Mouse (Mus musculus) mature B cell (primary cell): ENCODE data around the gene Gm9837.

Source experiments
- in situ Hi-C: fragments of 300-500 bp; cut with MboI; formaldehyde crosslinking; loops from 2 replicates; pipeline ENCODE4 v1.14.3; 2019

Gm9837 gene

GRCm38 (mm10) chr11:53469968-53470695 is at the start of gene Gm9837:
Gm9837 (minus strand) TSS chr11:53470479.
- in situ Hi-C loops: no loop called here

GRCm38 (mm10) chr11:53519207-53520121 is 49.2 kb upstream of the Gm9837 start, which contains the start of gene Sept8:
Sept8 (plus strand) TSS chr11:53519257.
- in situ Hi-C loops: no loop called here

GRCm38 (mm10) chr11:53518759-53519158 is 48.5 kb upstream of the Gm9837 start:
- in situ Hi-C loops: no loop called here

DNA sequence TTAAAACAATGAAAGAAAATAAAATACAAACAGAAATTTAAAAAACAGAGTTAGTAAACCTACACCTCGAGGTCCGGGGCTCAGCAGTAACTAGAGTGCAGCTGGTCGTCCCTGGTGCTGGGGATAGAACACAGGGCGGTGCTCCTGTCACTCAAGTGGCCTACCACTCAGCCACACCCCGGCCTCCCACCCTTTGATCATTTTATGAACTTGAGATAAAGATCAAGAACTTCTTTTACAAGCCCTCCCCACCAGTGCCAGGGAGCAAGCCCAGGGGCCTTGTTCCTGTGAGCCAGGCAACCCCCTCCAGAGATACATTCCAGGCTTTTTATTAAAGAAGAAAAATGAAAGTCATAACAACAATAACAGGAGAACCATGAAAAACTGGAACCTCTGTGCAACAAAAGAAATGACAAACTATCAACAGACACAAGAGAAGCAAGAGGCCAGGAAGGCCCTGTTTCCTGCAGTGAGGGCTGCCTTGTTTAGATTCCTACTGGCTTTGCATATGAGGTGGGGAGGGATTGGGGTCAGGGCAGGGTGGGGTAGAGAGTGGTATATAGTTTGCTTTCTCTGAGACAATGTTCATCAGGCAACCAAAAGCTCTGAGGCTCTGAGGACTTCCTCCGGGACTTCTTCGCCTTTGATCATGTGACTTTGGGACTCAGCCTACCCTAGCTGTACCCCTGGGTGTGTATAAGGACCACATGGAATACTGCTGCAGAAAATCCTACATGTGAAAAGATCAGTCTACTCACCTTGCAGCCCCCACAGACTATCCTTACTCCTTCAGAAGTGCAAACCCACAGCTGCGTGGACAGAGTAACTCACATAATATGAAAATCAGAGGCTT is 46.7 kb upstream of the Gm9837 start:
- in situ Hi-C loops: no loop called here

DNA sequence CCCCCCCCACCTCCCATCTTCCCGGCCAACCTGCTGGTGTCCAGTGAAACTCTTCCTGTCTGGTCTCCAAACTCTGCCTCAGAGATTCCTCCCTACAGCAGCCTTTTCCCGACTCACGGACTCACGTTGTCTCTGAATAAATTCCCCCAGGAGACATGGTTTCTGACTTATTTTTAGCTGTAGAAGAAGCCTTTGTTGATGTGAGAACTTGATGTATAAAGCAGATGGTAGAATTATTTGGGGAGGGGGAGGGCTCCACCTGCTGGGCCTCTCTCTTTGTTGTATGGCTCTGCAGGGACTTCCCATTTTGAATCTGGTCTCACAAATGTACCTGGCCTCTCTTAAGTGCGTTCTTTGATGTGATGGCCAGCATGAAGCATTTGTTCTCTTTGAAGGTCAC is 40.1 kb upstream of the Gm9837 start:
- in situ Hi-C loops: no loop called here

DNA sequence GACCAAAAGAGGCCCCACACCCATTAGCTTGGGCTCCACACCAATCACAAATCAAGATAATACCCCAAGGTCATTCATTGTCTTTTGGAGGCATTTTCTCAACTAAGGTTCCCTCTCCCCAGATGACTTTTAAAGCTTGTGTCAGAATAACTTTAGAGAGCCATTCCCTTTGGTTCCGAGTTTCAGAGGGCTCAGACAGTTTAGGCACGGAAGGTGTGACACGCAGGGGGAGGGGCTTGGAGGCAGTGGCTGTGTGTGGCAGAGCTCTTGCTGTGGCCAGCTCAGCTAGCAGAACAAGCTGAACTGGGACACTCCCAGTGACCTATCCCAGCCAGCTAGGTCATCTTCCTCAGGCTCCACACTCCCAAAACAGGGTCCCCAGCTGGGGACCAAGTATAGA is 38.3 kb upstream of the Gm9837 start:
- in situ Hi-C loops: no loop called here

DNA sequence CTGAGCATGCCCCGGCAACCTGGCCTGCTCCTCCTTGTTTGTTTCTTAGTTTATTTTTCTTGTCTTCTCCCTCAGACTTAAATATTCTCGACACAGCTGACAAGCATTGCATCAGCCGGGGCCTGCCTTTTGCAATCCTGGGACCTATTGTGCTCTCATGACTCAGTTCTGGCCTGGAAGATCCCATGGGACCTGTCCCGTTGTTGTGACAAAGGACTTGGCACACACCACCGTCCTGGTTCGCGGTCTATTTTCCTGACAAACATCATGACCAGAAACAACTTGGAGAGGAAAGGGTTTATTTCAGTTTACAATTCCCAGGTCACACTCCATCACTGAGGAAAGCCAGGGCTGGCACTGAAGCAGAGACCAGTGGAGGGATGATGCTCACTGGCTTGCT is 37.9 kb upstream of the Gm9837 start:
- in situ Hi-C loops: no loop called here

GRCm38 (mm10) chr11:53507098-53507805 is 37.0 kb upstream of the Gm9837 start:
- in situ Hi-C loops: no loop called here

DNA sequence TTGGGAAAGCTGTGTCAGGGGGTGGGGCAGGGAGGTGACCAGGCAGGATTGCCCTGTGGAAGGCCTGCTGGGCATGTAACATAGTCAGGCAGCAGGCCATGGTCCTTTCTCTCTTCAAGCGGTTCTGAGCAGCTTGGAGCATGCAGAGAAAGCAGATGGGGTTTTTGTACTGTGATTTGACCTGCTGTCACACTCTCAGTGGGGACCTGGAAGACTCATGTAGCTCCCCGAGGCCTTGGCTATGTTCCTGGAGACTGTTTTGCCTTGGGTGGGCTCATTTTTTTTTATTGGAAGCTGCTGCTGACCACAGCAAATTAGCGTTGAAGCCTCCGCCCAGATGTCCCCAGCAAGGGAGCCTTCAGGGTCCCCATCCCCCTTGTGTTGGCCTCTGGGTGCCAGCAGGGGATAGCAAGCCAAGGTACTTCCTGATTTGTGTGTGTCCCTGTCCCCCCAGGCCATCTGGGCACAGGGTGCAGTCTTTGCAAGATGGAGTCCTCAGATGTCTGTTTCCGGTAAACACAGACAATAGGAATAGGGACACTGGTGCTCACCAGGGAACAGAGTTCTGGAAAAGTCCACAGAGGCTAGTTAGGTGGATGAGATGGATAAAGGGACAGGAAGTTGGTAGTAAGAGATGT is 34.9 kb upstream of the Gm9837 start:
- in situ Hi-C loops: no loop called here

GRCm38 (mm10) chr11:53504376-53504775 is 34.1 kb upstream of the Gm9837 start:
- in situ Hi-C loops: no loop called here

DNA sequence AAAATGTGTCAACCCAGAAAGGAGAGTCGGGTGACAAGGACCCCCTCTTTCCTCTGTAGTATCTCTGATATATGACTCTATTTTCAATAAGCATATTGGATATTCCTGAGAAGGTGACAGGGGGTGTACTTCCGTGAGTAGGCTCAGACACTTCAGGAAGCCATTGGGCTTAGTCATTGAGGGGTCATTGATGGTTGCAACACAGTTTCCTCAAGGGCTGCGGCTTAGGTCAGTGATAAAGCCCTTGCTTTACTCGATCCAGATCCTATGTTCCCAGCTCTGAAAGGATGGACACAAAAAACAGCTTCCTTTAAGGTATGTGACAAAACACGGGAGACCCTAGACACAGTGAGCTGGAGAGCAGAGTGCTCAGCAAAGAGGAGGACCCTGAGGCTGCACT is 33.5 kb upstream of the Gm9837 start:
- in situ Hi-C loops: no loop called here

DNA sequence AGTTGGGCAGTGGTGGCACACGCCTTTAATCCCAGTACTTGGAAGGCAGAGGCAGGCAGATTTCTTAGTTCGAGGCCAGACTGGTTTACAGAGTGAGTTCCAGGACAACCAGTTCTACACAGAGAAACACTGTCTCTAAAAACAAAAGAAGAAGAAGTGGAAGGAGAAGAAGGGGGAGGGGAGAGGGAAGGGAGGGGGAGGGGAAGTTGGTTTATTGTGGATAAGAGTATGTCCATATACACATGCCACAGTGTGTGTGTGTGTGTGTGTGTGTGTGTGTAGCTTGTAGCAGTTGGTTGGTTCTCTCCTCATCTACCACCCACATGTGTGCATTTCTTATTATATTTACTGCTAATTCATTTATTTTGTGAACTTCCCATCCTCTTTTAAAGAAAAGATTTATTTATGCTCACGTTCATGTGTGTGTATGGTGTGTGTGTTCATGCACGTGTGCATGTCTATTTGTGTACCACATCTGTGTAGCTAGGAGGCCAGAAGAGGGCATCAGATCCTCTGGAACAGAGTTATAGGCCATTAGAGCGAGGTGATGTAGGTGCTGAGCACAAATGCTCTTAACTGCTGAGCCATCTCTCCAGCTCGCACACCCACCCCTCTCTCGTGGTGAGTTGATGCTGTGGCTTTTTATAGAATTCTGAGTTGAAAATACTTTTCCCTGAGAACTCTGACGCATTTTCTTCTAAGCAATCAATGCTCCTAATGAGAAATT is 31.9 kb upstream of the Gm9837 start:
- in situ Hi-C loops: no loop called here

- in situ Hi-C loops: no loop called here
Measured at GRCm38 (mm10) chr11:53500569-53500968, 30.3 kb upstream of the Gm9837 start.

DNA sequence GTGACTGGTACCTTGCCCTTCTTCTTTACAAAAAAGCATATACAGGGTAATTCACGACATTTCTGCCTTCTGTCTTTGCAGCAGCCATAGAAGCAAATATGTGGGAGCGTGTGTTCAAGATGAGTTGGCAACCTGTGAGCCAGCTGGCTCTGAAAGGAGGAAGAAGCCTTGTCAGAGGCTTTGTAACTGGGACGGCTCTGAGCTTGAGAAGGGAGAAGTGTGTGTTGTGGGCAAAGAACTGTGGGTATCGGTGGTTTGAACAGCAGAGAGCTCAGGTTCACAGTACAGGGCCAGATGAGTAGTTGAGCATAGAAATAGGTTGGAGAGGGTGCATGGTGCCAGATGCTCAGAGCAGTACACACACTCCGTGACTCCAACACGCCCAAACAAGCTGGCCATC is 26.7 kb upstream of the Gm9837 start:
- in situ Hi-C loops: no loop called here

DNA sequence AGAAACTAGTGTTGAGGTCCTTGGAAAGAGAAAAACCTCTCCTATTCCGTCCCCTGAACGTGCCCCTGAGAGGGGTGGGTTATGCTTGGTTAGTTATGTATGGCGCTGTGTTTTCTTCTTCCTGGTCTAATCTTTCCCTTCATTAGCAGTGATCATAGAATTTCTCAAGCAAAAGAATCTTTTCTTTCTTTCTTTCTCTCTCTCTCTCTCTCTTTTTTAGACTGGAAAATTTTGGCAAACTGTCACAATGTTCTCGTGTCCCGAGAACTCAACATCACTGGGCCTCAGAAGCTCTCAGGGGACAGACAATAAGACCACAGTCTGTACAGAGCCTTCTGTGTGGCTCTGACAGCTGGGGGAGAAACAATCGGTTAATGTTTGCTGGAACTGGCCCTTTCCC is 25.1 kb upstream of the Gm9837 start:
- in situ Hi-C loops: no loop called here

GRCm38 (mm10) chr11:53493243-53493955 is 23.1 kb upstream of the Gm9837 start:
- in situ Hi-C loops: no loop called here

- in situ Hi-C loops: no loop called here
Measured at GRCm38 (mm10) chr11:53491954-53492401, 21.7 kb upstream of the Gm9837 start.

DNA sequence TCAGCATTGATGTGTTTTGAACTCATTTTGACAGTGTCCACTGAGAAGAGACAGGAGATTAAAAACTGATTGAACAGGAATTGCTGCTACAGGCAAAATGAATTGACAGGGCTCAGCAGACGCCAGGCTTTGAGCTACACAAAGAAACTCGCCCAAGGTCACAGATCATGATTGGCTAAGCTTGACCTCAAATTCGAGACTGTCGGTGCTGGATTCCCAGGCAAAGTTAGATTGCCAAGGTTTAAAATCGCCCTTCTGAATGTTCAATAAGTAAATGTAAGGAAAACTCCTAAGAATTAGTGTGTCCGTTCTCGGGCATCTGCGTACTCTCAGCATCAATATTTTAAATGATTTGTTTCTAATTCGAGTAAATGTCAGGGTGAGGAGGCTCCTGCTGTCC is 19.1 kb upstream of the Gm9837 start:
- in situ Hi-C loops: no loop called here

DNA sequence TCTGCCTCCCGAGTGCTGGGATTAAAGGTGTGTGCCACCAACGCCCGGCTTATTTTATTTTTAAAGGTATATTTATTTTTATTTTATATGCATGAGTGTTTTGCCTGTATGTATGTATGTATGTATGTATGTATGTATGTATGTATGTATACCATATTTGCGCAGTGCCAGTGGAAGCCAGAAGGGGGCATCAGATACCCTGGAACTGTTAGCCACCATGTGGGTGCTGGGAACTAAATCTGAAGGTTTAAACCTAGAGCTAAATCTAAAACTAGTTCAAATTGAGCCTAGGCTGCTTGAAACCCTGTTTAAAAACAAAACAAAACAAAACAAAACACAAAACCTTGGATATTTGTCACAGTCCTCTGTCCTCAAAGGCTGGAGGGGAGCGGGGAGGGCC is 18.7 kb upstream of the Gm9837 start:
- in situ Hi-C loops: no loop called here
